ENCODE assay signal across 9 mouse cellular contexts in genomic region chr16:43130583-43130982, GRCm38 (mm10).
DNase-seq lines count a peak whose midpoint lies in the region; ATAC-seq and TF ChIP-seq lines count a peak whose summit lies in the region.
"Had no signal": no experiment of that assay in that cellular context is flagged by ENCODE, and none has a peak within 500 bp of the region (broad histone marks: within the 10 kb centered on the region; RNA-seq: fewer than 3 reads in every experiment).

No protein-coding gene starts in this region.

- 41% methylated on average over 6 of the region's 6 CpGs for WGBS in lung, adult 2 months

- peak; percentile 8 to 17 for DNase-seq in frontal cortex, postnatal 36 days (ENCODE audit: low spot score in 2 of 2)
- no peak for DNase-seq in frontal cortex, postnatal 25 days (ENCODE audit: low spot score in 2 of 2)
- DNase-seq in MN1 (ENCODE audit: low spot score): peak; percentile 27
- peak; percentile 76 to 81 for DNase-seq in cerebellum, postnatal 36 days
- DNase-seq in layer of hippocampus, postnatal 14 days (ENCODE audit: low spot score in 2 of 2): peak; percentile 61 to 88
- DNase-seq in spleen, adult 12 weeks (ENCODE audit: low spot score): no peak
- DNase-seq in lung, adult 2 months: no peak

- no peak for TF ChIP-seq POLR2A in lung, adult 2 months (IDR thresholded peaks at IDR 0.05; ENCODE audit: borderline replicate concordance, extremely low read depth, low read depth, low read length)

- H3K4me1 ChIP-seq in lung, adult 2 months (ENCODE audit: control insufficient read depth, insufficient read depth, low read length): peaks cover 3% of the 10 kb centered on the region
- H3K4me1 ChIP-seq: liver, embryonic 15.5 days had no signal

- ATAC-seq in erythroblast, adult 5-6 weeks (replicated peaks; ENCODE audit: low FRiP score, poor library complexity, severe bottlenecking): no peak

- no peak for TF ChIP-seq CTCF in lung, adult 2 months (IDR thresholded peaks at IDR 0.05; ENCODE audit: insufficient read depth, low read length)

- no peak overlapping the region for H3K4me3 ChIP-seq in lung, adult 2 months (replicated peaks; ENCODE audit: extremely low read depth, low read depth, low read length)
- H3K4me3 ChIP-seq: liver, embryonic 15.5 days had no signal

Comparison
In these comparisons a context has a peak if more than half of its experiments do, and no peak if none do; other contexts are left out.
1. DNase-seq: peak in frontal cortex, postnatal 36 days (2 of 2), MN1 (single experiment), cerebellum, postnatal 36 days (2 of 2) and layer of hippocampus, postnatal 14 days (2 of 2); none in frontal cortex, postnatal 25 days (0 of 2), spleen, adult 12 weeks (single experiment) and lung, adult 2 months (single experiment).